Mouse (Mus musculus): ENCODE data around the gene Camsap3.

GRCm38 (mm10) chr8:3609046-3609815, 22.1 kb downstream of the Camsap3 start:
- TF ChIP-seq CTCF (IDR thresholded peaks at IDR 0.05; ENCODE audit: insufficient read depth, low read length) = no peak
- TF ChIP-seq POLR2A (IDR thresholded peaks at IDR 0.05; ENCODE audit: borderline replicate concordance, extremely low read depth, low read depth, low read length) = no peak
